Mouse (Mus musculus) lung, embryonic 15.5 days (tissue): ENCODE results near the gene Nfkbie. TPM values are rescaled to one million over a fixed set of nuclear protein-coding genes. Genes with fewer than 3 reads are reported as not detected.

Experiments used
- ATAC-seq: fragments of 200-750 bp; cut with Nextera tagmentation; 2 replicates; pipeline ENCODE4 v1.8.0; 2017; ENCODE audit warnings: moderate number of reproducible peaks, borderline replicate concordance; ENCODE audit not compliant: low FRiP score, low TSS enrichment; ENCODE audit errors: extremely low read depth
- H3K27ac ChIP-seq: fragments of 300-500 bp; sonication (generic); 2 replicates; pipeline ENCODE4 v1.5.1; 2015; ENCODE audit warnings: moderate library complexity, mild to moderate bottlenecking, inconsistent platforms
- H3K27me3 ChIP-seq: fragments of 300-500 bp; sonication (generic); 2 replicates; pipeline ENCODE4 v1.6.1; 2015; ENCODE audit warnings: inconsistent platforms
- H3K36me3 ChIP-seq: fragments of 300-500 bp; sonication (generic); 2 replicates; pipeline ENCODE4 v1.6.1; 2015; ENCODE audit warnings: inconsistent platforms
- H3K4me1 ChIP-seq: fragments of 300-500 bp; sonication (generic); 2 replicates; pipeline ENCODE4 v1.6.1; 2015; ENCODE audit warnings: inconsistent platforms
- H3K4me2 ChIP-seq: fragments of 300-500 bp; sonication (generic); 2 replicates; pipeline ENCODE4 v1.6.1; 2015; ENCODE audit warnings: inconsistent platforms, mild to moderate bottlenecking, moderate library complexity
- H3K4me3 ChIP-seq: fragments of 300-500 bp; sonication (generic); 2 replicates; pipeline ENCODE4 v1.5.1; 2015; ENCODE audit warnings: mild to moderate bottlenecking, inconsistent platforms
- H3K9ac ChIP-seq: fragments of 300-500 bp; sonication (generic); 2 replicates; pipeline ENCODE4 v1.6.1; 2015; ENCODE audit warnings: inconsistent platforms
- H3K9me3 ChIP-seq: fragments of 300-500 bp; sonication (generic); 2 replicates; pipeline ENCODE4 v1.6.1; 2016; ENCODE audit warnings: inconsistent platforms
- WGBS: fragments of 180-500 bp; shearing (Covaris S2); methylation state at CpG from one replicate; pipeline ENCODE4 v1.1.7; 2015; 5-methylcytosine and 5-hydroxymethylcytosine counted together
- polyA plus RNA-seq: library from polyadenylated mRNA; unstranded; fragments of >200 nt; fragmentation: Nextera tagmentation; extraction: Ambion mirVana; gene quantifications from 2 replicates; pipeline ENCODE4 v1.2.1, GENCODE M21; 2015

The Nfkbie gene
- polyA plus RNA-seq, 1 experiment from 2014 or later: 5.0 TPM

- H3K4me3 ChIP-seq: peak overlapping the region; percentile 28; the same call in 1 of the 2 replicates
- H3K27ac ChIP-seq: no peak overlapping the region
- H3K27me3 ChIP-seq: peaks cover 98% of the 10 kb centered on the region
- ATAC-seq: no peak
- WGBS: 8% methylated on average over 24 of the region's 24 CpGs
- H3K9me3 ChIP-seq: no peaks in the 10 kb centered on the region
- no peak overlapping the region for H3K9ac ChIP-seq
- H3K4me2 ChIP-seq: peak overlapping the region; percentile 55
- H3K36me3 ChIP-seq: no peaks in the 10 kb centered on the region
- peaks cover 24% of the 10 kb centered on the region for H3K4me1 ChIP-seq
These were observed 11.3 kb upstream of the Nfkbie start for GRCm38 (mm10) chr17:45544001-45544872.

GRCm38 (mm10) chr17:45544873-45545277 lies 10.6 kb upstream of the Nfkbie start:
- WGBS: 3% methylated on average over 40 of the region's 46 CpGs
- Histone ChIP-seq H3K27ac (no peak overlapping the region), H3K27me3 (peaks cover 96% of the 10 kb centered on the region), H3K4me2 (peak overlapping the region; percentile 55), H3K9me3 (no peaks in the 10 kb centered on the region), H3K36me3 (no peaks in the 10 kb centered on the region), H3K9ac (no peak overlapping the region), H3K4me3 (peak overlapping the region; percentile 28), H3K4me1 (peaks cover 26% of the 10 kb centered on the region)
- ATAC-seq: no peak

DNA sequence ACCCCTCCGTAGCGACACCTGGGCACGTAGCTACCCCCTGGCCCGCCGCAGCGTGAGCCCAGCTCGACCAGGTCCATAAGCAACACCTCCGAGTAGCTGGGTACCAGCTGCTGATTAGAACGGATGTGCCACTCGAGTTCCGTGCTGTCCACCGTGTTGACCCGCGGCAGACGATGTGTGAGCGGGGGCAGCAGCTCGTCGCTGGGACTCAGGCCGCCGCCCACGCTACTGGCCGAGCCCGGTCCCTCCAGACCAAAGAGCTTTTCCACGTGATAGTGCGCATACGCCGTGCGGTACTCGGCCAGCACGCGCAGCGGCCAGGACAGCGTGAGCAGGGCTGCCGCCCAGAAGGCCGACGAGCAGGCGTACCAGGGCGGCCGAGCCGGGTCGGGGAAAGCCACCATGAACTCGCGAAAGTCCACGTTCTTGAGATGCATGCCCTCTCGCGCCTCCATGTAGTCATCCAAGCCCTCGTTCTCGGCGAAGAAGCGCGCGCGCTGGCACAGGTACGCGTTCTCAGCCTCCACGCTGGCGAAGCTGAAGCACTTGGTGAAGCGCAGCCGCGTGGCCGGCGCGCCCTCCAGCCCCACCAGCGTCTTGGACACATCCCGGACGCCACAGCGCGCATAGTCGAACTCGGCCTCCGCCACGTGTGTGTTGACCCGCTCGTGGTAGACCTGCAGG lies 10.1 kb upstream of the Nfkbie start:
- WGBS: 7% methylated on average over 74 of the region's 74 CpGs
- Histone ChIP-seq H3K27me3 (peaks cover 93% of the 10 kb centered on the region), H3K4me2 (peak overlapping the region; percentile 55), H3K27ac (no peak overlapping the region), H3K4me3 (peak overlapping the region; percentile 28), H3K36me3 (no peaks in the 10 kb centered on the region), H3K4me1 (peaks cover 31% of the 10 kb centered on the region), H3K9me3 (no peaks in the 10 kb centered on the region), H3K9ac (no peak overlapping the region)
- ATAC-seq: no peak

- WGBS: 69% methylated on average over 16 of the region's 16 CpGs
- Histone ChIP-seq H3K27me3 (peaks cover 91% of the 10 kb centered on the region), H3K4me1 (peaks cover 33% of the 10 kb centered on the region), H3K9ac (no peak overlapping the region), H3K36me3 (no peaks in the 10 kb centered on the region), H3K4me3 (no peak overlapping the region), H3K27ac (no peak overlapping the region), H3K9me3 (no peaks in the 10 kb centered on the region), H3K4me2 (no peak overlapping the region)
- ATAC-seq: no peak
These were observed 8.6 kb upstream of the Nfkbie start for GRCm38 (mm10) chr17:45546941-45547340.

DNA sequence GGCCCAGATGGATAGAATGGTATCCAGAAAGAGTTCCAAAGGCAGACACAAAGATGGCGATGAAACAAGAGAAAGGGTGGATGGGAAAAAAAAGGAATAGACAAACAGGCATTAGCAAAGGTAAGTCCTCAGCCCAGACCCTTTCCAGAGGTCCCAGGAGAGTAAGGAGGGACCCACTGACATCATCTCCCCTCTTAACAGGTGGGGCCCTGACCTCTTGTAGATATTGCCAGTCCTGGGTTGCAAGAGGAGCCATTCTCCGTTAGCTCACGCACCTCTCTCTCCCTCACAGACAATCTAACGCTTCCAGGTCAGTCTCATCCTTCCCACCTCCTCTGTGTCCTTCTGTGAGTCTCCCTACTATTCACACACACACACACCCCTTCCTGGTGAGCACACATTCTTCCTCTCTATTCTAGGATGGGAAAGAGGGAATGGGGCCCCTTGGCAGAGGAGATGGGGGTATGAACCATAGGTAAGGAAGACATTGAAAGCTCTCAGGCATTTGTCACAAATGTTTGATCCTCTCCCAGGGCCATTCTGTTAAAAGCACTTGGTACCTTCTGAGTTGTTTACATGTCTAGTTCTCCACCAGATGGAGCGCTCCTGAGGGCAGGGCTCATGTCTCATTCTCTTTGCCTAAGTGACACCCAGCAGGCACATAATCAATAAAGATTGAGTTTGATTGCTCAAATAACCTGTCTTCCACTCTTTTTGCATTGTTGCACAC lies 7.9 kb upstream of the Nfkbie start:
- no peak overlapping the region for H3K4me2 ChIP-seq
- no peaks in the 10 kb centered on the region for H3K36me3 ChIP-seq
- H3K9me3 ChIP-seq: no peaks in the 10 kb centered on the region
- H3K4me3 ChIP-seq: no peak overlapping the region
- WGBS: 71% methylated on average over 5 of the region's 5 CpGs
- H3K9ac ChIP-seq: no peak overlapping the region
- no peak overlapping the region for H3K27ac ChIP-seq
- H3K27me3 ChIP-seq: peaks cover 84% of the 10 kb centered on the region
- peaks cover 34% of the 10 kb centered on the region for H3K4me1 ChIP-seq
- ATAC-seq: no peak

DNA sequence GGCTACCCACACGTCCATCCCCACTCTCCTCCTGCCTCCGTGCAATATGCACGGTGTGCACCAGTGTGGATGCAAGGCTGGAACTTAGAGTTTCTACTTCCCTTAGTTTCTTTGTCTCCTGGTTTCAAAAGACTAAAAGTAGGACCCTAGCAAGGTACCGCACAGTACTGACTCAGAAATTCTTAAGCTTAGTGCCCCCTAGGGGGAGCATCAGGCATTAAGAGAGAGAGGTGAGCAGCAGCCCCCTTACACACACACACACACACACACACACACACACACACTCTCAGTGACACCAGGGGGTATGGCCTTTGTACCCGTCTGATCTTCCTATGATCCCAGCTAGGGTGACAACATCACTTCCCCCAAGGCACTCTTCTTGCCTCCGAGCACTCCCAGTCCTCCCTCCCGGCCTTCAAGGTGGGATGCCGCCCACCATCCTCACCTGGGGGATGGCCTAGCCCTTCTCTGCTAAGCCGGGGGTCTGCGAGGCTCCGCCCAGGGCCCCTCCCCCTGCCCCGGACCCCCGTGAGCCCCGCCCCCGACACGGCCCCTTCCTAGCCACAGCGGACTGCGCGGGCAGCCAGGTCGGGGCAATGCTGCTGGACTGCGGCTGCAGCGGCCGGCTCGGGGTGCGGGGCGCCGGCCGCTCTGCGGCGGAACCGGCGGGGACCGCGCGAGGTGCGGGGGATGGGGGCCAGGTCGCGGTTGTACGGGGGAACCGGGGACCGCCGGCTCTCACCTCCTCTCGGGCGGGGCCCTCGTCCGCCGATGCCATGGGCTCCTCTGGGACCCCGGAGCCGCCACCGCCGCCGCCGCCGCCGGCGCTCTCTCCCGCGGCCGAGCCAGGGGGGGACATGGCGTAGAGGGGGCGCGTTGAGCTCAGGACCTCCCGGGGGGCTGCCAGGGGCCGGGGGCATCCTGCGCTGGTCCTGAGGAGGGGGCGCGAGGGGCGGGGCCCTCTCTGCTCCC lies 6.7 kb upstream of the Nfkbie start:
- Histone ChIP-seq H3K4me3 (peak overlapping the region; percentile 68), H3K9me3 (no peaks in the 10 kb centered on the region), H3K9ac (peak overlapping the region; percentile 56), H3K4me1 (peaks cover 34% of the 10 kb centered on the region), H3K36me3 (no peaks in the 10 kb centered on the region), H3K27ac (no peak overlapping the region), H3K4me2 (peak overlapping the region; percentile 100), H3K27me3 (peaks cover 77% of the 10 kb centered on the region)
- 3% methylated on average over 53 of the region's 68 CpGs for WGBS
- ATAC-seq: peak; percentile 25; the same call in 1 of the 2 replicates

DNA sequence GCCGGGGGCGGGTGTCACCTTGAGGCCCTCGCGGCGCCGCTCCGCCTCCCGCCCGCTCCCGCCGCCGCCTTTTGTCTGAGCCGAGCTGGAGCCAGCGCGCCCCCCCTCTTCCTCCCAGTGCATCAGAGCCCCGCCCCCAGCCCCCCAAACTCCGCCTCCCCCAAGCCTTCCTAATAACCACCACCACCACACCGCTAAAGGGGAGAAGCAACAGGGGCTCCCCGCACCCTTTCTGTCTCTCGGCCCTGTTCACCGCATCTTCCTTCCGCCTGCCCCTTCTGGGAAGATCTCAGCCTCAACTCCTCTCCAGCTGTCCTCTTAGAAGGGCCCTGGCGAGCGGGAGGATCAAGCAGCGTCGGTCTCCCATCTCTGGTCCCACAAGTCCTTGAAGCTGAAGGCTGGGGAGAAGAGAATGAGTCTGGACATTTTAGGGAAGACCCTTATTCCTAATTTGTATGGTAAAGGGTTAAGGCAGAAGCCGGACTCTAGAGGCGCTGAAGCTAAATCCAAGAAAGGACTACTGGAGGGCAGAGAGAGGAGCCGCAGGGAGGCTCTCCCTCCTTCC lies 5.8 kb upstream of the Nfkbie start, which contains the start of gene Tmem151b:
Gene Tmem151b, minus strand, starts transcription at position 61 of the 565 bp plus-strand sequence.
- H3K9me3 ChIP-seq: no peaks in the 10 kb centered on the region
- no peaks in the 10 kb centered on the region for H3K36me3 ChIP-seq
- peaks cover 27% of the 10 kb centered on the region for H3K4me1 ChIP-seq
- ATAC-seq: no peak
- peak within 1 kb of the TSS; percentile 100 for H3K4me2 ChIP-seq
- 0% methylated on average over 14 of the region's 29 CpGs for WGBS
- peak within 1 kb of the TSS; percentile 56 for H3K9ac ChIP-seq
- no peak within 1 kb of the TSS for H3K27ac ChIP-seq
- H3K4me3 ChIP-seq: peak within 1 kb of the TSS; percentile 68
- H3K27me3 ChIP-seq: peaks cover 72% of the 10 kb centered on the region

DNA sequence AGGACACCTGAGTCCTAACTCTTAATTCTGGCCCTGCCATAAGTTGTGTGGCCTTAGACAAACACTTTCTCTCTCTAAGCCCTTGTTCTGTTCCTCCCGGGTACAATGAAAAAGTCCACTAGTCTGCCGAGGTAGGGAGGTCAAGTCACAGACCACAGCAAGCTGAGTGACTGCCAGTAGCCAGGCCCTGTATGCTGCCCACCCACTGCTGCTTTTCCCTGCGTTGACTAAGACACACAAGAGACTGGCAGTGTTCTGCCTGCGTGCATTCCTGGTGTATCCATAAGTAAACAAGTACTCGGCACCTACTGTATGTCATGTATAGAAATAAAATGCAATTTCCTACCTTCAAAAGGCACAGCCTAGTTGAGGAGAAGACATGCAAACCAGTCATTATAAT lies 5.2 kb upstream of the Nfkbie start:
- ATAC-seq: no peak
- Histone ChIP-seq H3K36me3 (no peaks in the 10 kb centered on the region), H3K4me3 (no peak overlapping the region), H3K4me2 (peak overlapping the region; percentile 100), H3K9me3 (no peaks in the 10 kb centered on the region), H3K27ac (no peak overlapping the region), H3K4me1 (peaks cover 21% of the 10 kb centered on the region), H3K9ac (no peak overlapping the region), H3K27me3 (peaks cover 69% of the 10 kb centered on the region)
- WGBS: 13% methylated on average over 5 of the region's 5 CpGs

DNA sequence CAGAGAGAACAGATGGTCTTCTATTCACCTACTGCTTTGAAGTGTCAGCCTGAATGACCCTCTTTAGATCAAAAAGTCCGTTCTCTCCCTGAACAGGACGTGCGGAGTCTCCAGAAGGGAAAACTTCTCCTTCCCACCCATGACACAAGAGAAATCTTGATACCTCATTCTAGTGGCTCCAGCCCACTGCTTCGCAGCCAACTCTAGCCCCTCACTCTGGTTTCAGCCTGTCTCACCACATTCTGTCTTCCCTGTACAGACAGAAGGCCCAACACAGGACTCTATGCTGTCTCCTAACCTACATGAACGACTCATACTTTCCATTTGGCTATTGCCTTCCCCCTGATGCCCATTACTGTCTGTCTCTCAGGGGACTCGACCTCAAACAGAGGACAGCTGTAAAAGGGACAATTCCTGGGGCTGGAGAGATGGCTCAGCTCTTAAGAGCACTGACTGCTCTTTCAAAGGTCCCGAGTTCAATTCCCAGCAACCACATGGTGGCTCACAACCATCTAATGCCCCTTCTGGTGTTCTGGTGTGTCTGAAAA lies 4.2 kb upstream of the Nfkbie start:
- H3K4me1 ChIP-seq: peaks cover 20% of the 10 kb centered on the region
- ATAC-seq: no peak
- WGBS: 42% methylated on average over 7 of the region's 7 CpGs
- no peak overlapping the region for H3K27ac ChIP-seq
- H3K4me3 ChIP-seq: no peak overlapping the region
- H3K9ac ChIP-seq: no peak overlapping the region
- peaks cover 65% of the 10 kb centered on the region for H3K27me3 ChIP-seq
- no peaks in the 10 kb centered on the region for H3K36me3 ChIP-seq
- no peaks in the 10 kb centered on the region for H3K9me3 ChIP-seq
- no peak overlapping the region for H3K4me2 ChIP-seq

- Histone ChIP-seq H3K27me3 (peaks cover 65% of the 10 kb centered on the region), H3K36me3 (no peaks in the 10 kb centered on the region)
These were observed 3.6 kb upstream of the Nfkbie start for GRCm38 (mm10) chr17:45551816-45552451.

More at GRCm38 (mm10) chr17:45551816-45552451, 3.6 kb upstream of the Nfkbie start:
- WGBS: 6% methylated on average over 8 of the region's 8 CpGs
- no peak for ATAC-seq
- H3K9ac ChIP-seq: no peak overlapping the region
- H3K4me1 ChIP-seq: peaks cover 21% of the 10 kb centered on the region
- H3K4me3 ChIP-seq: no peak overlapping the region
- no peak overlapping the region for H3K27ac ChIP-seq
- H3K9me3 ChIP-seq: no peaks in the 10 kb centered on the region
- H3K4me2 ChIP-seq: no peak overlapping the region
